Mouse (Mus musculus) ES-Bruce4 (cell line): ENCODE measurements around the gene Tshz2. TPM values are rescaled to one million over a fixed set of nuclear protein-coding genes. Genes with fewer than 3 reads are reported as not detected.
A peak's percentile ranks its signal among the peaks of the same experiment; 100 is the strongest.
"Not testable (repeated sequence)": the region's sequence is repeated elsewhere in the genome, so short reads cannot be mapped to it uniquely, and the experiment has no call there.

Source experiments
- H3K27ac ChIP-seq: 2 replicates; pipeline ENCODE4 v1.5.1; 2012; ENCODE audit warnings: low read length, inconsistent platforms; ENCODE audit not compliant: insufficient read depth
- H3K27me3 ChIP-seq: 2 replicates; pipeline ENCODE4 v1.6.1; 2012; ENCODE audit warnings: mild to moderate bottlenecking, low read length, inconsistent platforms; ENCODE audit not compliant: control insufficient read depth, poor library complexity, insufficient read depth, severe bottlenecking
- H3K36me3 ChIP-seq: 2 replicates; pipeline ENCODE4 v1.6.1; 2012; ENCODE audit warnings: inconsistent platforms, mild to moderate bottlenecking, low read length, moderate library complexity; ENCODE audit not compliant: control insufficient read depth, poor library complexity, insufficient read depth, severe bottlenecking
- H3K4me1 ChIP-seq: one replicate; pipeline ENCODE4 v1.8.1; 2011; ENCODE audit warnings: low read length; ENCODE audit not compliant: control insufficient read depth, insufficient read depth
- H3K4me3 ChIP-seq: 2 replicates; pipeline ENCODE4 v1.5.1; 2011; ENCODE audit warnings: low read depth, mild to moderate bottlenecking, low read length
- H3K9ac ChIP-seq: 2 replicates; pipeline ENCODE4 v1.6.1; 2012; ENCODE audit warnings: low read depth, mild to moderate bottlenecking, inconsistent platforms; ENCODE audit not compliant: poor library complexity, severe bottlenecking
- H3K9me3 ChIP-seq: replicated peaks from 2 replicates; pipeline ENCODE4 v1.6.1; 2012; ENCODE audit warnings: mild to moderate bottlenecking, low read length, inconsistent platforms; ENCODE audit not compliant: control insufficient read depth, poor library complexity, insufficient read depth, severe bottlenecking
- CTCF ChIP-seq: IDR thresholded peaks from one replicate; pipeline ENCODE4 v1.8.1; 2011; ENCODE audit warnings: low read depth, low read length
- EP300 ChIP-seq: IDR thresholded peaks from 2 replicates; pipeline ENCODE4 v1.6.1; 2011; ENCODE audit warnings: low read depth, low read length; ENCODE audit not compliant: insufficient read depth
- POLR2A ChIP-seq: IDR thresholded peaks from one replicate; pipeline ENCODE4 v1.8.1; 2011; ENCODE audit warnings: low read length; ENCODE audit not compliant: insufficient read depth
- polyA plus RNA-seq: library from polyadenylated mRNA; stranded (reverse); fragments of >200 nt; gene quantifications from 2 replicates; pipeline ENCODE4 v1.2.4, GENCODE M21; 2011; ENCODE audit warnings: low read depth; ENCODE audit not compliant: missing spikeins, insufficient read depth, insufficient read length

Tshz2 gene
- polyA plus RNA-seq, 1 experiment, result 0.24 TPM

DNA sequence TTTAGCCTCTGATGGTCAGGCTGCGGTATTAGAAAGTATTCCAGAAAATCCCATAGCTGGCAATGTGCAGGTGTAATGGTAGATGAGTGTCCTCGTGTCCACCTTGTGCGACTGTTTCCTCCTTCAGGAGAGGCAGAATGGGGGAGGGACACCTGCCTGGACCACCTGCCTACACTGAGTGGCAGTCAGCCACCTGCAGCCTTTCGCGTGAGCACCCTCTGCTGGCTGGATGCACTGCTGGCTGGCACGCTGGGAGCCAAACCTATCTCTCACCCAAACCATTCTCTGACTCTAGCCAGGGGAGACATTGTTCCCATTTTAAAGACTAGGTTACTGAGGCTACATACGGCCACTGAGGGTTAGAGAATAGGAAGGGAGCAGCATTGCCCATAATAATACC lies 216.3 kb downstream of the Tshz2 start:
- no peak overlapping the region for H3K4me3 ChIP-seq
- TF ChIP-seq EP300 (0 out of 2 replicates have a peak, but pooled peaks have one; percentile 43), POLR2A (no peak), CTCF (peak; percentile 83)
- no peaks in the 10 kb centered on the region for H3K9me3 ChIP-seq
- H3K4me1 ChIP-seq, result no peaks in the 10 kb centered on the region
- no peak overlapping the region for H3K27ac ChIP-seq
- H3K36me3 ChIP-seq, result no peaks in the 10 kb centered on the region
- H3K27me3 ChIP-seq, result no peaks in the 10 kb centered on the region
- no peak overlapping the region for H3K9ac ChIP-seq

DNA sequence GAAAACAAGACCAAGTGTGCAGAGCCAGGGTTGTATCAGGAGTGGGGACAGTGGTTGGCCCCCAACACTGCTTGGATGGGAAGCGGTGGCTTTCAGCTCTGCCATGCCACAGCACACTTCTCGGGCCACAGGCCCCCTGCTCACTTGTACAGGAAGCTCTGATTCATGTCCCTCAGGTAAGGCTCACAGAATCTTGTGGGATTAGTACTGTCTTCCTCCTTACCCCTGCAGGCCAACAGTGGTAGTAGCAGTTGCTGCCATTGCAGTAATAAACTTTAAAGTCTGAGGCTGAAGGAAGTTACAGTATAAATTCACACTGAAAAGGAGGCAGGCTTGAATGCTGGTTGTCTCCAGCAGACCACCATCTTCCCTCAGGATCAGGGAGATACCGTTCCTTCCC lies 216.7 kb downstream of the Tshz2 start:
- no peaks in the 10 kb centered on the region for H3K9me3 ChIP-seq
- no peak overlapping the region for H3K4me3 ChIP-seq
- TF ChIP-seq POLR2A, result no peak
- no peak for TF ChIP-seq CTCF
- TF ChIP-seq EP300, result no peak

DNA sequence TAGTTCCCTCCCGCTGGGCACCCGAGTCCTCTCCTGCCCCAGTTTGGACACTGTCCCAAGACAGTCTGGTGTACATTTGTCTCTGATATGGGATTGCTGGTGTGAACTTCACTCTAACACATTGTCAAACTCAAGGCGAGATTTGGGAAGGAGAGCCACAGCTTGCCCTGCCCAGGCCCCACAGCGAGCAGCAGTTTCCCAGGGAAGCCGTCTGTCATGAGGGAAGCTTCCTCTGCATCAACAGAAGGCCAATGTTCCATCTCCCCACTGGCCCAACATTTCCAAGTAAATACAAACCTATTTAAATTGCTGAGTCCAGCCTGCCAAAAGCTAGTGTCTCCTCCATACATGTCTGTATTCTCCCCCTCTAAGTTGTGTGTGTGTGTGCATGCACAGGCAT lies 218.8 kb downstream of the Tshz2 start:
- H3K4me3 ChIP-seq, result no peak overlapping the region
- H3K27me3 ChIP-seq, result no peaks in the 10 kb centered on the region
- TF ChIP-seq POLR2A (no peak), EP300 (no peak), CTCF (no peak)
- no peaks in the 10 kb centered on the region for H3K4me1 ChIP-seq
- no peak overlapping the region for H3K9ac ChIP-seq
- H3K36me3 ChIP-seq, result no peaks in the 10 kb centered on the region
- no peaks in the 10 kb centered on the region for H3K9me3 ChIP-seq
- H3K27ac ChIP-seq, result no peak overlapping the region

More for the DNA sequence above, 216.7 kb downstream of the Tshz2 start:
- Histone ChIP-seq H3K27ac (no peak overlapping the region), H3K36me3 (no peaks in the 10 kb centered on the region), H3K27me3 (no peaks in the 10 kb centered on the region), H3K4me1 (no peaks in the 10 kb centered on the region), H3K9ac (no peak overlapping the region)

DNA sequence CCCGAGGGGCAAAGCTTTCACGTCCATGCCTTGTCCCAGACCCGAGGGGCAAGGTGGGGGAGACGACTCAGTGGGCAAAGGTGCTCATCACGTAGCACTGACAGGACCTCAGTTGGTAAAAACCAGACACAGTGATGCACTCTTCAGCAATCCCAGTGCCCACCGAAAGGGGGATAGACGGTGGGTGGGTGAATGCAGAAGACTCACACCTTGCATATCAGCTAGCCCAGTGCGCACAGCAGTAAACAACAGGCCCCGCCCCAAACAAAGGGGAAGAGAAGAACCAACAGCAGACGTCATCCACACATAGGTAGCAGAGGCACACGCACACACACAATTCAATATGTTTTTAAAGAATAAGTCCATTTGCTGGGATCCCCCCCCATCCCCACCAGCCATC lies 221.7 kb downstream of the Tshz2 start:
- H3K9me3 ChIP-seq, result no peaks in the 10 kb centered on the region
- no peaks in the 10 kb centered on the region for H3K4me1 ChIP-seq
- H3K4me3 ChIP-seq, result no peak overlapping the region
- H3K27ac ChIP-seq, result no peak overlapping the region
- no peaks in the 10 kb centered on the region for H3K27me3 ChIP-seq
- no peak overlapping the region for H3K9ac ChIP-seq
- TF ChIP-seq CTCF (no peak), EP300 (no peak), POLR2A (no peak)
- H3K36me3 ChIP-seq, result no peaks in the 10 kb centered on the region

DNA sequence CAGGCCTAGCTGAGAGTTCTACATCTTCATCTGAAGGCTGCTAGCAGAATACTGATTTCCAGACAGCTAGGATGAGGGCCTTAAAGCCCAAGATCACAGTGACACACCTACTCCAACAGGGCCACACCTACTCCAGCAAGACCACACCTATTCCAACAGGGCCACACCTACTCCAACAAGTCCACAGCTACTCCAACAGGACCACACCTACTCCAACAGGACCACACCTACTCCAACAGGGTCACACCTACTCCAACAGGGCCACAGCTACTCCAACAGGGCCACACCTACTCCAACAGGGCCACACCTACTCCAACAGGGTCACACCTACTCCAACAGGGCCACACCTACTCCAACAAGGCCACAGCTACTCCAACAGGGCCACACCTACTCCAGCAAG lies 224.2 kb downstream of the Tshz2 start:
- not testable (repeated sequence) for H3K9ac ChIP-seq, H3K4me1 ChIP-seq, H3K9me3 ChIP-seq, H3K36me3 ChIP-seq, H3K4me3 ChIP-seq, H3K27ac ChIP-seq, H3K27me3 ChIP-seq

DNA sequence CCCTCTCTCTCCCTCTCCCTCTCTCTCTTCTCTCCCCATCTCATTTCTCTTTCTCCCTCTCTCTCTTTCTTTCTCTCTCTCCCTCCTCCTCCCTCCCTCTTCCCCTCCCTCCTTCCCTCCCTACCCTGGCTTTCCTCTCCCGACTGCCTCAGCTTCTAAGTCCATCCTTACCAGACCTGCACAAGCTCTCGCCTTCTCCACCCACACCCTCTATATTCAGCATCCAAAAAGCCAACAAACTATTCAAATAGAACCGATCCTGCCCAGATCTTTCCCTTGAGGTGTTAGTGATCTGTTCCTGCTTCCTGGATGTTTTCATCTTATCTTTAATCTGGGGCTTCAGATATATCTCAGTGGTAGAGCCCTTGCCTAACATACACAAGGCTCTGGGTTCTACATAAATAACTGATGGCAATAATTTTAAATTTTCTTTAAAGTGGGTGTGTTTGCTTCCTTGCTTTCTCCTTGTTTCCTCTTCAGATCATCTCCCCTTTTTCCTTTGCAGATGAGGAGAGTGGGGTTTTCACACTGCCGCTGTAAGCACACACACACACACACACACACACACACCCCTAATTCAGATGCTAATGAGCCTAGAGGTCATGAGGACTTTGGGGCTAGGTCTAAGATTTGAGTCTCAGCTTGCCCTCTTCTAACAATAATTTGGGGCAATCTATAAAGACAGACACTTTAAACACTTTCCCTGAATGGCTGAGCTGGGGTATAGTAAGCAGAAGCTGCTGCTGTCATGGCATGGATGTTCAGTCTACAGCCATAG lies 226.5 kb downstream of the Tshz2 start:
- no peak for TF ChIP-seq POLR2A
- TF ChIP-seq CTCF, result no peak
- TF ChIP-seq EP300, result no peak
- no peak overlapping the region for H3K9ac ChIP-seq
- no peak overlapping the region for H3K27ac ChIP-seq

More for the DNA sequence above, 226.5 kb downstream of the Tshz2 start:
- H3K27me3 ChIP-seq, result no peaks in the 10 kb centered on the region
- no peaks in the 10 kb centered on the region for H3K4me1 ChIP-seq
- no peaks in the 10 kb centered on the region for H3K9me3 ChIP-seq
- no peak overlapping the region for H3K4me3 ChIP-seq
- H3K36me3 ChIP-seq, result no peaks in the 10 kb centered on the region
